Mouse (Mus musculus): ENCODE measurements around the gene Hoxc4. TPM values are rescaled to one million over a fixed set of nuclear protein-coding genes. Genes with fewer than 3 reads are reported as not detected.
A peak's percentile ranks its signal among the peaks of the same experiment; 100 is the strongest.

The Hoxc4 gene
- total and polyA plus RNA-seq, 2 experiments from 2014 or later = 13.1 to 33.0 TPM

- DNase-seq (ENCODE audit: low spot score) = no peak
- 3% methylated on average over 31 of the region's 31 CpGs for WGBS
- Histone ChIP-seq H3K27me3 (ENCODE audit: insufficient read depth, low read length) (peaks cover 96% of the 10 kb centered on the region), H3K4me2 (ENCODE audit: low read depth, low read length) (no peak overlapping the region), H3K36me3 (ENCODE audit: insufficient read depth, low read length) (no peaks in the 10 kb centered on the region), H3K27ac (no peak overlapping the region), H3K4me1 (ENCODE audit: insufficient read depth, low read length) (no peaks in the 10 kb centered on the region), H3K4me3 (ENCODE audit: low read length) (no peak overlapping the region), H3K9ac (replicated peaks; ENCODE audit: low read length) (no peak overlapping the region), H3K9me3 (ENCODE audit: low read length) (no peaks in the 10 kb centered on the region)
- no peak for TF ChIP-seq CTCF (IDR thresholded peaks at IDR 0.05; ENCODE audit: low read depth)
- ATAC-seq = no peak
These were observed 8.5 kb upstream of the Hoxc4 start for GRCm38 (mm10) chr15:103010112-103010846.

- H3K4me2 ChIP-seq (ENCODE audit: low read depth, low read length) = no peak overlapping the region
- H3K9me3 ChIP-seq (ENCODE audit: low read length) = no peaks in the 10 kb centered on the region
- H3K27me3 ChIP-seq (ENCODE audit: insufficient read depth, low read length) = peaks cover 96% of the 10 kb centered on the region
- no peak for TF ChIP-seq CTCF (IDR thresholded peaks at IDR 0.05; ENCODE audit: low read depth)
- WGBS = 5% methylated on average over 28 of the region's 28 CpGs
- H3K4me1 ChIP-seq (ENCODE audit: insufficient read depth, low read length) = no peaks in the 10 kb centered on the region
- DNase-seq (ENCODE audit: low spot score) (no peak), ATAC-seq (no peak)
- H3K27ac ChIP-seq = no peak overlapping the region
- H3K9ac ChIP-seq (replicated peaks; ENCODE audit: low read length) = no peak overlapping the region
- H3K4me3 ChIP-seq (ENCODE audit: low read length) = no peak overlapping the region
- no peaks in the 10 kb centered on the region for H3K36me3 ChIP-seq (ENCODE audit: insufficient read depth, low read length)
These were observed 7.7 kb upstream of the Hoxc4 start for GRCm38 (mm10) chr15:103010847-103011555.

- Histone ChIP-seq H3K4me1 (ENCODE audit: insufficient read depth, low read length) (no peaks in the 10 kb centered on the region), H3K36me3 (ENCODE audit: insufficient read depth, low read length) (no peaks in the 10 kb centered on the region), H3K4me2 (ENCODE audit: low read depth, low read length) (no peak overlapping the region), H3K27ac (no peak overlapping the region), H3K9me3 (ENCODE audit: low read length) (no peaks in the 10 kb centered on the region), H3K4me3 (ENCODE audit: low read length) (no peak overlapping the region), H3K27me3 (ENCODE audit: insufficient read depth, low read length) (peaks cover 96% of the 10 kb centered on the region), H3K9ac (replicated peaks; ENCODE audit: low read length) (no peak overlapping the region)
- DNase-seq (ENCODE audit: low spot score) (no peak), ATAC-seq (no peak)
- 14% methylated on average over 26 of the region's 26 CpGs for WGBS
- no peak for TF ChIP-seq CTCF (IDR thresholded peaks at IDR 0.05; ENCODE audit: low read depth)
These were observed 6.7 kb upstream of the Hoxc4 start for GRCm38 (mm10) chr15:103011928-103012486.

DNA sequence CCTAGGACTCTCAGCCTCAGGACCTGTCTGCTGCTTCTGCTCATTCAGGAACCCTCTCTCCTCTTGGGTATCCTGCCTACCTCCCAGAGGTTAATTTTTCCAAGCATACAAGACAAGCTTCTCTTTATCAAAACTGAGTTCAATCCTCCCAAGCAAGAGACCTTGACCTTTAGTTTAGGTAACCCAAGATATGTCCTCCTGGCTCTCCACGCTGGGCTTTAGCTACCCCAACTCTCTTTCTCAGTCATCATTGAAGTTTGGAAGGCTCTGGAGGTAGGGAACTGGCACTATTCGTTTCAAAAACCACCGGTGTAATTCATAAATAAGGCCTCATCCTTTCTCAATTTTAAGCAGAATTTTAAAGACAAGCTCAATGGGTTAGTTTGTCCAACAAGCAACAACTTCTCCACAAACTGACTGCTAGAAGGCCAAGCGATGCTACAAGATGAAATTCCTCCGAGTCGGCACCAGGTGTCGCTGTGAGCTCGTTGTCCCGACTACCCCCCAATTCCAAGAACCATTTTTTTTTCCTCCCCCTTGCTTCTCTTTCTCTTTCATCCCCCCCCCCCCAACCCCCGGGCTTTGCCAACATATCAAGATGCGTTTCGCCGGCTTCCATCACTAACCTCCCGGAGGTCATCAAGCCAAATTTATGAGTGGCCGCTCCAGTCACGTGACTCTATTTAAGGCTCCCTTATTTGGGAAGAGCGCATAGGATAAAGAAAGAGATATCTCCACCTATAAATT is 5.3 kb upstream of the Hoxc4 start:
- Histone ChIP-seq H3K9ac (replicated peaks; ENCODE audit: low read length) (0 out of 2 replicates have a peak overlapping the region, but pooled peaks have one; percentile 33), H3K27me3 (ENCODE audit: insufficient read depth, low read length) (peaks cover 96% of the 10 kb centered on the region), H3K27ac (no peak overlapping the region), H3K4me2 (ENCODE audit: low read depth, low read length) (peak overlapping the region; percentile 57), H3K9me3 (ENCODE audit: low read length) (no peaks in the 10 kb centered on the region), H3K36me3 (ENCODE audit: insufficient read depth, low read length) (no peaks in the 10 kb centered on the region), H3K4me3 (ENCODE audit: low read length) (peak overlapping the region; percentile 27), H3K4me1 (ENCODE audit: insufficient read depth, low read length) (no peaks in the 10 kb centered on the region)
- peak; percentile 82 for TF ChIP-seq CTCF (IDR thresholded peaks at IDR 0.05; ENCODE audit: low read depth)
- WGBS = 3% methylated on average over 17 of the region's 17 CpGs
- ATAC-seq (no peak), DNase-seq (ENCODE audit: low spot score) (peak; percentile 74)

GRCm38 (mm10) chr15:103014166-103015008 is 4.3 kb upstream of the Hoxc4 start:
- ATAC-seq (peak; percentile 69), DNase-seq (ENCODE audit: low spot score) (no peak)
- peak overlapping the region; percentile 36; the same call in 1 of the 2 replicates for H3K27ac ChIP-seq
- under 1% methylated on average over 50 of the region's 57 CpGs for WGBS
- no peaks in the 10 kb centered on the region for H3K9me3 ChIP-seq (ENCODE audit: low read length)
- H3K4me3 ChIP-seq (ENCODE audit: low read length) = peak overlapping the region; percentile 27
- peak overlapping the region; percentile 57 for H3K4me2 ChIP-seq (ENCODE audit: low read depth, low read length)
- H3K9ac ChIP-seq (replicated peaks; ENCODE audit: low read length) = peak overlapping the region; percentile 33
- peaks cover 96% of the 10 kb centered on the region for H3K27me3 ChIP-seq (ENCODE audit: insufficient read depth, low read length)
- no peak for TF ChIP-seq CTCF (IDR thresholded peaks at IDR 0.05; ENCODE audit: low read depth)
- H3K36me3 ChIP-seq (ENCODE audit: insufficient read depth, low read length) = no peaks in the 10 kb centered on the region
- H3K4me1 ChIP-seq (ENCODE audit: insufficient read depth, low read length) = no peaks in the 10 kb centered on the region

DNA sequence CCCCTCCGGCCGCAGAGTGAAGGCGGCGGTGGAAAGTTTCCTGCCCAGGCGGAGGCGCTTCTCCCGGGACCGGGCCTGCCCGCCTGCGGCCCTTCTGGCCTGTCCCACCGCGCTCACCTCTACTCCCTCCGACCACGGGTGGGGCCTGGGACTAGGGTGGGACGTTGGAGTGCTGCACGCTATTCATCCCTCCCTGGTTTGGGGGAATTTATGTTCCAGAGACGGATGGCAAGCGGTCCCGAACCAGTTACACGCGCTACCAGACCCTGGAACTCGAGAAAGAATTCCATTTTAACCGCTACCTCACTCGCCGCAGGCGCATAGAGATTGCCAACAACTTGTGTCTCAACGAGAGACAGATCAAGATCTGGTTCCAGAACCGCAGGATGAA is 3.7 kb upstream of the Hoxc4 start:
- DNase-seq (ENCODE audit: low spot score) (no peak), ATAC-seq (0 out of 2 replicates have a peak, but pooled peaks have one; percentile 13)
- Histone ChIP-seq H3K4me1 (ENCODE audit: insufficient read depth, low read length) (no peaks in the 10 kb centered on the region), H3K4me3 (ENCODE audit: low read length) (peak overlapping the region; percentile 27), H3K9ac (replicated peaks; ENCODE audit: low read length) (peak overlapping the region; percentile 33), H3K27ac (no peak overlapping the region), H3K36me3 (ENCODE audit: insufficient read depth, low read length) (no peaks in the 10 kb centered on the region), H3K9me3 (ENCODE audit: low read length) (no peaks in the 10 kb centered on the region), H3K27me3 (ENCODE audit: insufficient read depth, low read length) (peaks cover 97% of the 10 kb centered on the region), H3K4me2 (ENCODE audit: low read depth, low read length) (peak overlapping the region; percentile 57)
- WGBS = 1% methylated on average over 26 of the region's 28 CpGs
- no peak for TF ChIP-seq CTCF (IDR thresholded peaks at IDR 0.05; ENCODE audit: low read depth)
